Mouse (Mus musculus): ENCODE measurements around the gene Rftn1.
"Not testable (repeated sequence)": the region's sequence is repeated elsewhere in the genome, so short reads cannot be mapped to it uniquely, and the experiment has no call there.

The Rftn1 gene

DNA sequence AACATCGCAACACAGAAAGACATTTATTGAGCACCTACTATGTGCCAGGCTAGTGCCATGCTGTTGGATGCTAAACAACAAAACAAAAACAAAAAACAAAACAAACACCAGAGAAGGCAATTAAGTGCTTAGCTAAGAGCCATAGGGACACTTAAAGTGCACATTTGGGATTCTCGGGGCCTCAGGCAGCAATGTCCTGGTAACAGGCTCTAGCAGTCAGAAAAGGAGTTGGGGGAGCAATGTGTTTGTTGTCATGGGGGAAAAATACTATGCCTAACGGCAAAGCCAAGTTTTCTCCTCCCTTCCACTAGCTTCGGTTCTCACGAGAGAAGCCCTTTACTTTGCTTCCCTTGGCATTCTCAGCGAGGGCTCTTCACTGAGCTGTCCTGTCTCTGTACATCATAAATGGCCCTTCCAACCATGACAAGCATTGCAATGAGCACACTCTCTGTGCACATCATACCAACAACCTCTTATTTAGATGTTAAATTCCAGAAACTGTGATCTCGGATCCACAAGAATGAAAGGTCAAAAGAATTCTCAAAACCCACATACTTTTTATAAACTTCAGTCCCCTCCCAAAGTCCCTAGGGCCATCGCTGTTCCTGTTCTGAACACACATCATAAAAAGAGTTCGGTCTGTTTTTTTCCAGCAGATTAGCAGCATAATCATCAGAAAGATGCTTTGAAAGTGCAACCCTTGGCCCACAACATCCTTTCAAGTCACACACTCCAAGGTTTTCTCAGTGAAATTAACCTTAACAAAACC is 63.2 kb downstream of the Rftn1 start:
- DNase-seq, result peak; percentile 29

DNA sequence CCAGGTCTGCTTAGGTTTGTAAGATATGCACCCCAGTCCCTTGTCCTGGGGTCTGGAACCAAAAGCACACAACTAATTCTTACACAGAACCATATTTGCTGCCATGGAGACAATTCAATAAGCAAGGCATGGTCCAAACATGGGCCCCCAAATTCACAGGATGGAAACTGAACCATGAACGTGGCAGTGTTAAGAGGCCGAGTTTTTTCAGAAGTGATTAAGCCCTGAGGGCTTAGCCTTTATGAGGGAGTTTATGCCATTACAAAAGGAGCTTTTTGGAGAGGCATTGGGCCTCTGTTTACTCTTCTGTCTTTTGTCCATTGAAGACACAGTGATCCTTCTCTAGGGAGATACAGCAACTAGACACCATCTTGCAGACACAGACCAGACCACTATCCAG is 63.9 kb downstream of the Rftn1 start:
- DNase-seq, result no peak

DNA sequence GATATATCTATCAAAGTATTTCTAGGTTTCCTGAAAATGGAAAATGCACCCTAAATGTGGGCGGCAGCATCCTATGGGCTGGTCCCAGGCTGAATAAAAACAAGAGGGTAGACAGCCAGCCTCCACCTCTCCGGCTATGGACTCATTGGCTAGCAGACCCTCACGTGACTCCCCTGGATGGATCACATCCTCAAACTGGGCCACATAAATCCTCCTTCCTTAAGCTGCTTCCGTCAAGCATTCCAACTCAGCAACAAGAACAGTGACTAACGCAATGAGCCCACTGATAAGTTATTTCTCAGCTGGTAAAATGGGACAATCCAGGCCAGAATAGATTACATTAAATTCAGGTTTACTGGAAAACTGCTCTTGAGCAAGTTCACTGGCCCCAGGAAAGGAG is 64.6 kb downstream of the Rftn1 start:
- no peak for DNase-seq

DNA sequence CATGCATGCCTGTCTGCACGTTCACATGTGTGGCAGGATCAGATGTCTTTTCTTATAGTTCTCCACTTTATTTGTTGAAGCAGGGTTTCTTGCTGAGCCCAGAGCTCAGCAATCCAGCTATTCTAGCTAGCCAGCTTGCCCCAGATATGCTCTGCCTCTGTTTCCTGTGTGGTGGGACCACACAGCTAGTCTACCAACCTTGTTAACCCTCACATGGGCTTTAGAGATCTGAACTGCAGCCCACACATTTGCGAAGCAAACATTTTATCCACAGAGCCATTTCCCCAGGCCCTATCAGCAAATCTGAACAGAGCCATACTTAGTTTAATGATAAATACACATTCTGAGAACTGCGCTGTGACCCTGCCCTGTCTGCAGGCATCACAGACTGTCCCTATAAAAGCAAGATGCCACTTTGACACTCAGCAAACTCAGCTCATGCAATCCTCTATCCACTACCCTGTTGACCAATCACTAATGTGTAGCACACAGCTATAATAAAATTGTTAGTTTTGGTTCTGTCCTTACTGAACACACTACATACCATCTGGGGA is 65.2 kb downstream of the Rftn1 start:
- no peak for DNase-seq

DNA sequence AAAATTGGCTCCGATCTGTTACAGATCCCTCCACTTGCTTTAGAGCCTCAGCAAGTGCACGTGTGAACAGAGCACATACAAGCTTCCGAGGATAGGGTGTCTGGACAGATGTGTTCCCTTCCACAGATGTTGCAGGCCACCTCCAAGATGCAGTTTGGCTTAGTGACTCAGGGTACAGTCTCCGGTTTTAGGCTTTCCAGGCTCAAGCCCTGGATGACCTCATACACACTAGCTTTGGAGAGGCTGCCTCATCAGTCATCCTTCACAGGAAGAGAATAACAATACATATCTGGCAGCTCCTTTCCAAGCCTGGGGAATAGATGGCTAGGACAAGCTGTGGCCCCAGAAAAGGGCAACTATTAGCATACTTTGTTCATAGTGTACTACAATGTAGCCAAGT is 65.8 kb downstream of the Rftn1 start:
- DNase-seq, result no peak

DNA sequence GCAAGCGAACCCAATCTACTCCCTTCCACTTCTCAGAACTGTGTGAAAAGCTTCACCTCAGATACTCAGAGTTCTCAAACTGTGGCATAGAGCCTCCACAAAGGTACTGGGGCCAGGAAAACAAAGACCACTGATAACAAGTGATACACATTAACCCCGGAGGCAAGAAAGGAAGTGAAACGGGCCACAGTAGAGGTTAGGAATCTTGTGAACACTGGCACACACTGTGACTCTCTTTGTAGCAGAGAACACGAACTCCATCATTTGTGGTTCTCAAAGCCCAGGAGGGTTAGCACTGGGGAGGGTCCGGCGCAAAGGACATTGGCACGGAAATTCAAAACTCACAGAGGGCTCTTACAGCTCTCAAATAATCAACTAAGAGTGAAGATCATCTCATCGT is 67.9 kb downstream of the Rftn1 start:
- DNase-seq, result no peak

DNA sequence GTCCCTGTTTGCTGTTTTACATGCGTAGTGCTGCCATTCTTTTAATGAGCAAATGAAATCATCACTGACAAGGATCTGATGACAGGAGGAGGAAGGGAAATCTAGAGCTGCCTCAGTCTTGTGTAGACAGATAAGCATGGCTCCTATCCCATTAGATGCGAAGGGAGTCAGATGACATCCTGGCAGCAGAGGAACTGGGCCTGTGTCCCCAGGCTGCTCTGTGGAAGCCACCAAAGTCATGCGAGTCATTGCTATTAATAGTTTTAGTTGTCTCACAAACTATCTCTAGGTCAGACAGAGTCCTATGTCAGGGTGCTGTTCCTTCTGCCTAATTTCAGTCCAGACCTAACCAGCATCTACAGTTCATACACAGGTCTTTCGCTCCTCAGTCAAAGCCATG is 70.4 kb downstream of the Rftn1 start:
- DNase-seq, result peak; percentile 32

DNA sequence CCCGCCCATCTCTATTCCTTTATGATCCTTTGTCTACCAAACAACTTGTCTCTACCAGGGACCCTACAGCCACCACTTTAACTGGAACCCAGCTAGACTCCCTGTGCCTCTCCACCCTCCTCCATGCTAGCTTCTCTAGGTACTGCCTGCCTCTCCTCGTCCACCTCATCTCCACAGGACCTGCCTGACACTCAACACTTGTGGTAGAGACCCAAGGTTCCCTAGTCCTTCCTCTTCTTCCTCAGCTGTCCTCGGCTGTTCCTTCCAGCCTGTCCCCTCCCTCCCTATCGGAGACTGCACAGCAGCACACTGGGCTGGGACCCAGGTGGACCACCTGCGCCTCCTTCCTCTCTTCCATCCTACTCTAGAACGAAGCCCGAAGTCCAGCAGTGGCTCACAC is 73.0 kb downstream of the Rftn1 start:
- no peak for DNase-seq

DNA sequence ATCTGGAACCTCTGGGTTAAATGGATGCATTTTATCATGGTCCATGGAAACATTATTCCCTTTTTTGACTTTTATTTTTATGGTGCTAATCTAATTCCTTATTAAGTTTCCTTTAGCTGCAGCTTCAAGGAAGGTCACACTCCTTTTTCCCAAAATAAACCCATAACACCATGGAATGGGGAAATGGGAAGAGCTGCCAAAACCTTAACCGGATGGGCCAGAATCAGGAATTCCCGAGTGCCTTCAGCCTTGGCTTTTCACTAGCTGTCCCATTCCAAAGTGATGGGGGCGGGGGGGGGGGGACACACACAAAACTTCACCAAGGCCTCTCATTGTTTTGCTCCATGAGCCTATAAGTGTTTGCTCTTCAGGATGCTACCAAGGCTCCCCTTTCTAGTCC is 73.5 kb downstream of the Rftn1 start:
- DNase-seq, result peak; percentile 25

DNA sequence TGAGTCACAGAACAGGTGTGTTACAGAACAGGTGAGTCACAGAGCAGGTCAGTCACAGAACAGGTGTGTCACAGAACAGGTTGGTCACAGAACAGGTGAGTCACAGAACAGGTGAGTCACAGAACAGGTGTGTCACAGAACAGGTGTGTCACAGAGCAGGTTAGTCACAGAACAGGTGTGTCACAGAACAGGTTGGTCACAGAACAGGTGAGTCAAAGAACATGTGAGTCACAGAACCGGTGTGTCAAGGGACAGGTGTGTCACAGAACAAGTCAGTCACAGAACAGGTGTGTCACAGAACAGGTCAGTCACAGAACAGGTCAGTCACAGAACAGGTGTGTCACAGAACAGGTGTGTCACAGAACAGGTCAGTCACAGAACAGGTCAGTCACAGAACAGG is 74.1 kb downstream of the Rftn1 start:
- not testable (repeated sequence) for DNase-seq

DNA sequence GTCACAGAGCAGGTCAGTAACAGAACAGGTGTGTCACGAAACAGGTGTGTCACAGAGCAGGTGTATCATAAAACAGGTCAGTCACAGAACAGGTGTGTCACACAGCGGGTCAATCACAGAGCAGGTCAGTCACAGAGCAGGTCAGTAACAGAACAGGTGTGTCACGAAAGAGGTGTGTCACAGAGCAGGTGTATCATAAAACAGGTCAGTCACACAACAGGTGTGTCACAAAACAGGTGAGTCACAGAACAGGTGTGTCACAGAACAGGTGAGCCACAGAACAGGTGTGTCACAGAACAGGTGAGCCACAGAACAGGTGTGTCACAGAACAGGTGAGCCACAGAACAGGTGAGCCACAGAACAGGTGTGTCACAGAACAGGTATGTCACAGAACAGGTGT is 74.8 kb downstream of the Rftn1 start:
- not testable (repeated sequence) for DNase-seq

DNA sequence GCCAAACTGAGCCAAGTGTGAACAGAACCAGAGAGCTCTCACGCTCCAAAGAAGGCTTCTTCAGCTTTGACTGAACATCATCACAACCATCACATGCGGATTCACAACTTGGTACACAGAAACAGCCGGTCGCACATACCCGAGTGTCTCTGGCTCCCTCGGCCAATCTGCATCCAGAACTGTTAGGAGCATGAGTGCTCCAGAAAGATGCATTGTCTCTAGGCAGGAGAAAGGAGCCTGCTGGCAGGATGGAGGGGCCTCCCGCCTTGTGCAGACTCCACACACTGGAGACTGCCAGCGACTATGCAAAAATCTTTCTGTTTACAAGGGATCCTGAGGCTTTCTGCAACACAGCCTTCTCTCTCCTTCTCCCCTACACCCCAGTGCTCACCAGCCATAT is 75.8 kb downstream of the Rftn1 start:
- no peak for DNase-seq

DNA sequence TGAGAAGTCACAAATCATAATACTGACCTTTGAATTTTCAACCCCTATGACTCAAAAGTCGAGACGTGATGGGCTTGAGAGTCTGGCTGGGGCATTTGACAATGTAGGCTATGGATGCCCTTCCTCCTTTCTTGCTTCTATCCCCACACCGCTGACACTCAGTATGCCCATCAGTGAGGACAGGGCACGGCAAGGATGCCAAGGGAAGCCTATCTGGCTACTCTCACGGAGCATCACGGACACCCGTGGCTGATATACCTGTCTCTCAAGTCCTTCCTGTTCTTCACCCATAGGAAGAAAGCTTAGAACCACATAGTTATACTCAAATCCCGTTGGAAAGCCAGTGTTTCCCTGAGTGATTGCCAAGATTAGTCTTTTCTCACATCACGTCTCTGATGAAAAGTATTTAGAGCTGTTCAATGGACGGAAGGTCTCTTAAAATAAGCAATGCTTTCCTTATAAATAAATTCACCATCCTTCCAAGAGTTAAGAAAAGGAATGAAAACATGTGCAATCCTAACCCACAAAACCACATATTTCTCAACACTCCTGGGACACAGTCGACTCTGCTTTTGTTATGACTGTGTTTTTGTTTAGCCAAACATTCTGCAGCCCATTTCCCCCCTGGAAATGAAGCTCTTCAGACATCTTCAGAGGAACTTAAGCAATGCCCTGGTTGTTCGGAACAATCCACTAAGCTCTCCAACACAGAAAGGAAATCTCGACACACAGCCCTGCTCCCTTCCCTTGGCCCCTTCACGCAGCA is 79.6 kb downstream of the Rftn1 start:
- DNase-seq, result no peak

DNA sequence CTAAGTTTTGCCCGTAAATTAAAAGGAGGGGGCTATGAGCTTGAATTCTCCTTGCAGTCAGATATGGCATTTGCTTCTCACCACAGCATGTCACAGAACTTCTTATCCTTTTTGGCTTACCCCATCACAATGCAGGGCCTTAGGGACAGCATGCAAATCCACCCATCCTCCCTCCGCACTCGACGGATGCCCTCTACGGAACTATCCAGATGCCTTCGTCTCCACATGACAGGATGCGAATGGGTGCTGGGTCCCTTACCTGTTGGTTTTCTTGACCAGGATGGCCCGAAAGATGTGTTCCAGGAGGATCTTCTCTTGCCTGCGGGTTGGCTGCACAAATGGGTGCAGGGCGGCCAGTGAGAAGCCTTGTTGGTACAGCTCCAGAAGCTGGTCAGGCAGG is 83.7 kb downstream of the Rftn1 start:
- DNase-seq, result no peak

DNA sequence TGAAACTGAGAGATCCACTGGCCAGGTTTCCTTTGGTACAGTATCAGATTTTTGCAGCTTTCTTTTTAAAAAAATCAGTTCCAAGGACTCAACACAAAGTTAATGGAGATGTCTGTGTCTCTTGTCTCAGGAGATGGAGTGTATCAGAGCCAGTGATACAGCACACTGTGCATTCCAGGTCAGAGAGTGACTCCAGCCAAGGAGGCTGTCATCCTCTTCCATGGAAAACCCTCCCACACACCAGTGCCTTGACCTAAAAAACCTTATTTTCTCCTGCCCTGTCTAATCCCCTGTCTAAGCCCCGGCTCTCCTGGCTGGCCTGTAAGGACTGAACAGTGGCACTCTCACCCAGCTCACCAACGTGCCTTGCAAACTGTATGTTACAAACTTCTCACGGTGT is 86.3 kb downstream of the Rftn1 start:
- DNase-seq, result no peak

DNA sequence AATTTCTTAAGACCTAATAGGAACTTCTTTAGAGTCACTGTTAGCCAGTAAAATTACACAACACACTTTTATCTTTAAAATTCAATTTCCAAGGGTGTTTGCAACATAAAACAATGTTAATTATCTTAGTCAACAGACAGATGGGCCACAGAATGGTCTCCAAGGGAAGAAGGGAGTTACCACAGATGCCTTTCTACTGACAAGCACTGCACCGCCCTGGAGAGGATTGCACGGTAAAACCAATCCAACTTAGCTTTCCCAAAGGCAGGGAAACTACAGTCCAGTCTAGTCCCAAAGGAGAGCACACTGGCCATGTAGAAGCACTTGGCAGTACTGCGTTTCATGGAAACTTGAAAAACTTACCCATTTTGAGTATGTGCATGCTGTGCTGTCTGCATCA is 89.1 kb downstream of the Rftn1 start:
- DNase-seq, result no peak

DNA sequence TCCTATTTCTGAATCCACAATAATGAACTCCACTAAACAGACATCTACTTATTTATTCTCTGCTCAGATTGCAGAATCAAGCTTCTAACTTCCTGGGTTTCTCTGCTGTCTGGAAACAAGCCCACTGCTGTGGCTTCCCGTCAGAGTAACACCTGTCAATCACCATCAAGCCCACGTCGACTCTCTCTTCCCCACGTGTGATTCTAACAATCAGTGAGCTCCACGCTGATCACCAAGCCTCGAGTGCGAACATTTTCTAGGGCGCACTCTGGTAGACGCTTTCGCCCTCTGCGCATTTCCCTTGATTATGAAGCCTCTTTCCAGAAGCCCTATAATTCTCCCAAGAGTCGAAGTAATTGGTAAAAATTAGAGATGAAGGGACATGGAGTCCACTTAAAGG is 90.4 kb downstream of the Rftn1 start:
- no peak for DNase-seq

DNA sequence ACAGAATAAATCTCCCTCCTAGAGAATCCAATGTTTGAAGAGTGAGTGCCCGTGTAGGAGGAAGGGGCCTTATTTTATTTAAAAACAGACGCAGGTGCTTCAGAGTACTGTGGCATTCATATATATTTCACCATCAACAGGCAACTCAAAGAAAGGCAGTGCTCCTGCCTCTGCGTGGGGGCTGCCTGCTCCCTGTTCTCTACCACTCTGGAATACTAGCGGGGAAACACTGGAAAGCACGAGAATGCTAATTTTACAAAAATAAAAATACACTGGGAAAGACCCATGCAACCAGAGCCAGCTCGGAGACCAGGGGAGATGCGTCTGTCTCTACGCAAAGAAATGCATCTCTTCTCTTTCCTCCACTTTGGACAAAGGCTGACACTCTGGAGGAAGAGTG is 91.1 kb downstream of the Rftn1 start:
- DNase-seq, result no peak

DNA sequence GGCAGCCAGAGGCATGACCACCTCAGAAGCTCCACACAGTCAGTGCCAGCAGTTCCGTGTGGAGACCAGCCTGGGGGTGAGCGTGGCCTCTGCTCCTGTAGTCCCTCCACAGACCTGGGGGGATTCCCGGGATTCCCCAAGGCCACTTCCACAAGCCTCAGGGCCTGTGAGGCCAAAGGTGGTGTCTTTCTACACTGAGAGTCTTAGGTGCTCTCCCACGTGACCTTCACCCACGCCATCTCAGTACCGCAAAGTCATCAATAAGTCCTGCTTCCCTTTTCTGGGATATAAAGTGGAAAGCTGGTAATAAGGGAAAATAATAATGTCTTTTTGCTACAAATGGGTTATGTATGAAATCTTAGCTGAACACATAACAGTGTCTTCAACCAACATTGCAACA is 92.2 kb downstream of the Rftn1 start:
- no peak for DNase-seq

DNA sequence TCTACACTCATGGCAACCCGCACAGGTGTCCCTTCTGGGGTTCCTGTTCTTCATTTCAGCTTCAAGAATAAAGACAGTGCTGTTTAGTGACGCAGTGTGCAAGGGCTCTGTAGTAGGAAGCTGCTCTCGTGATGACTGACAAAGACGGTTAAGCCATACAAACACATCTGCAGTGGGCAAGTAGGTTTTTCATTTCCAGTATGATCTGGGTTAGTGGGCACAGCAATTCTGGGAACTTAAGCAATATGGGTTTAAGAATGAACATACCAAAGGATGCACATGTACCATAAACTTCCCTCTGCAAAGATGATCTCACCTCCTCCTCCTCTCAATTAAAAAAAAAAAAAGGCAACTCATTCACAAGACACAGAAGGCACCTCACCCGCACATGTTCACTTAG is 92.6 kb downstream of the Rftn1 start:
- DNase-seq, result no peak

DNA sequence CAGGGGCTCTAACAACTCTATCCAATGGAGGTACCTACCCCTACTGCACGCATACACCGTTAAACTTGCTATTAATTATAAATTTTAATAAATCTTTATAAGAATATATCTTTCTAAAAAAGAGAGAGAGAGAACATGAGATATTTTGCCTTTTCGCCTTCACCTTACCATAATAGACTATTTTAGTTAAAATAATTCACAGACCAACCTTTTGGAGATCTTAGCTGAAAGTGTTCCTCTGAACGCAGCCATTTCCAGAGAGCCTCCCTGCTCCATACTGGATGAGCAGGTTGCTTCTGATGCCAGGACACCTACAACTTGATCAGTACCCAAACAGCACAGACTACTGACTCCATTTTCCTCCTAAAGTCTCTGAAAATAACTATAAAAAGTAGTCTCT is 94.2 kb downstream of the Rftn1 start:
- DNase-seq, result no peak

DNA sequence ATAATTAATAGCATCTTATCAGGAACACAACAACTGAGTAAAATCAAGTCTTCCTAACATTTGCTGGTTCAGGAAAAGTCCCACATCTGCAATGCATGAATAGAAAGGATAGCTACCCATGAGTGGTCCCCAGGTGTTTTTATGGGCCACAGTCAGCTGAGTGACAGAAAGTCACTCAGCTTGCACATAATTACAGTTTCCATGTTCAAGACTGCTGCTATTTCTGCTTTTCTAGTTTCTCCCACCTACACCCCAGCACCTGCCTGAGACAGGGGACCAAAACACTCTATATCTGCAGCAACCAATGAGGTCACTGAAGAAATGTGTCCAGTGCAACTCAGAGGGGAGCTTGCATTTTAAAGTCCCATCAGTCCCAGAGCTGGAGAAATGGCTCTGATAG is 95.9 kb downstream of the Rftn1 start:
- no peak for DNase-seq

DNA sequence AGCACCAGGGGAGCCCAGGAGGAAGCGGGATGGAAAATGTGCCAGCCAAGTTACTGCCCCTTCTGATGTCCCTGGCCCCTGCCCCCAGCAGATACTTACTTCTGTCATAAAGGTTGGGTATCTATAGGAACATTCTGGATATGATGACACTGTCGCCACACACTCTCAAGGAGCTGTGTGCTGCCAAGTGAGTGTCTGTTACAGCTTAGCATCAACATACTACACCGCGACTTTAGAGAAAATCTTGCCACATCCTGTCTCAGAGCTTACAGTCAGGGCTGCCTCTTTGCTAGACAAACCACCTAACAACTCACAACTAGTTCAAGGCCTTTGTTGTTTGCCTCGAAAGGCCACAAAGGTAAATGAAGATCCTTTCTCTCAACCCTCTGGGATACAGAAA is 96.4 kb downstream of the Rftn1 start:
- no peak for DNase-seq

DNA sequence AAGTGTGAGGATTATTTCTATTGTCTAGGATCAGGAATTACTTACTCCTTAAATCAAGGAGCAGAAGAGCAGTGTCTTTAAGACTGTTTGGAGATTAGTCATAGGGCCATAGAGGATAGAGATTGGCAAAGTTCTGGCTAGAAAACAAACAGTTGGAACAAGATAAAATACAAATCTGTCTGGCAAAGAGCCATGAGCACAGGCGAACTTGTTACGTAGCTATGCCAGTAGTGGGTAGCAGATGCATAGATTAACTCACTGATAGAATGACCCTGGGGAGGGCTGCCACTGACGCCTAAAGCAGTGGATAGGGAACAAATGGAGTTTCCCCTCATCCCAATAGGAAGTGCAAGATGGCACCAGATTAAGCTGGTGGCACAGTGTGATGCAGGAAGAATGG is 97.1 kb downstream of the Rftn1 start:
- no peak for DNase-seq

DNA sequence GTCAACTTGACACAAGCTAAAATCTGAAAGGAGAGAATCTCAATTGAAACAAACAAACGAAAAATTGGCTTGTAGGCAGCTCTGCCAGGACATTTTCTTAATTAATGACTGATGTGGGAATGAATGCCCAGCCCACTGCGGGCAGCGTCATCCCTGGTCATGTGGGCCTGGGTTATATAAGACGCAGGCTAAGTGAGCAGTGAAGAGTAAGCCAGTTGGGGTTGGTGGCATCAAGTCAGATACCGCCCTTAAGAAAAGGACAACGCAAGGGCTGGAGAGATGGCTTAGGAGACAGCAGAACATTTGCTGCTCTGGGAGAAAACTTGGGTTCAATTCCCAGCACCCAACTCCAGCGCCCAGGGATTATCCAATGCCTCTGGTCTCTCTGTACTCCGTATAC is 97.6 kb downstream of the Rftn1 start:
- no peak for DNase-seq
